Mouse (Mus musculus) brain, embryonic 14.5 days (tissue): ENCODE measurements around the gene Aldh1l1.

Experiments
- CTCF ChIP-seq: fragments of 200-500 bp; IDR thresholded peaks from 2 replicates; pipeline ENCODE4 v1.5.1; 2012; ENCODE audit warnings: inconsistent platforms, mild to moderate bottlenecking, moderate library complexity, borderline replicate concordance; ENCODE audit not compliant: insufficient read depth, insufficient read length; ENCODE audit errors: extremely low read depth
- POLR2A ChIP-seq: fragments of 200-500 bp; IDR thresholded peaks from 2 replicates; pipeline ENCODE4 v1.6.1; 2012; ENCODE audit warnings: mild to moderate bottlenecking, inconsistent platforms, borderline replicate concordance; ENCODE audit not compliant: poor library complexity, insufficient read depth, insufficient read length, severe bottlenecking; ENCODE audit errors: extremely low read depth

DNA sequence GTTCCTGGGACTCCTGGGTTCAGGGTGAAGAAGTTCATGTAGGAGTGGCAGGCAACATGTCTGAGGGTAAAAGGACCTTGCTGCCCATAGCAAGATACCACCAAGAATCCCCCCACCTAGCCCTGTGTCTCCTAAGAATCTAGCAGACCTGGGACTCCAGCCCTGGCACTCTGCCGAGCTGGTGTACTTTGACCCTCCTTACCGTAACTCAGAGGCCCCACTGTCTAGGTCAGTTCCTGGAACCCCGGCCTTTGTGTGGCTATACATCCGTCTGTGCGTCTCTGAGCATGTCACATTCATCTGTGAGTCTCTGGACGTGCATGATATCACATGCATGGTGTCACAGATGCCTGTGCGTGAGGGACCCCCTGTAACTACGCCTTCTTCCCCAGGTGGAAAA, 84.2 kb downstream of the Aldh1l1 start:
- TF ChIP-seq POLR2A (no peak), CTCF (no peak)
